Mouse (Mus musculus) layer of hippocampus, adult 11-12 months (tissue): ENCODE measurements around the gene Il11.

ENCODE experiments used
- DNase-seq: peaks from one replicate; pipeline ENCODE4 v3.0.0; 2022; ENCODE audit warnings: low spot score

The Il11 gene

GRCm38 (mm10) chr7:4742482-4742819 lies 40.2 kb downstream of the Il11 start:
- DNase-seq, result no peak

GRCm38 (mm10) chr7:4741672-4742481 lies 40.8 kb downstream of the Il11 start:
- DNase-seq, result no peak

GRCm38 (mm10) chr7:4741151-4741550 lies 41.5 kb downstream of the Il11 start:
- peak; percentile 28 for DNase-seq

GRCm38 (mm10) chr7:4740309-4740727 lies 42.3 kb downstream of the Il11 start:
- DNase-seq, result no peak

GRCm38 (mm10) chr7:4739544-4740275 lies 42.9 kb downstream of the Il11 start, which contains the start of gene Kmt5c:
Kmt5c (plus strand) TSS chr7:4740115.
- peak; percentile 99 for DNase-seq

DNA sequence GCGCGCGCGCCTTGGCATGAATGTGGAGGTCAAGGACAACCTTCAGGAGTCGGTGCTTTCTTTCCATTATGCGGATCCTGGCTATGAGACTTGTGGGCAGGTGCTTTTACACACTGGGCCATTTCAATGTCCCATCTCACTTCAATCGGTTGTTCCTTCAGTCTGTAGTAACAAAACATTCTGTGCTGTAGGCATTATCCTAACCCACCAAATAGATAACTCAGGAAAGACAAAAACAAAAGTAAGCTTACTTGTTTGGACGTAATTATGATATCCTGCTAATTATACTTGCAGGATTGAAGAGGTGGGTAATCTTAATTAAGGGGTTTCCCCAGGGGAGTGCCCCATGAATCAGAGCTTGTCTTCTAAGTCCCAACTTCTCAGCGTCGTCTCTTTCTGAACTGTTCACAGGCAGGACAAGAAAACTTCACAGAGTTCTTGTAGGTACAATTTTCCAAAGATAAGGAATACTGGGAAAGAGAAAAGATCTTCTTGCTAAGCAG lies 43.6 kb downstream of the Il11 start:
- no peak for DNase-seq

- DNase-seq, result no peak
Measured at GRCm38 (mm10) chr7:4732968-4733392, 49.7 kb downstream of the Il11 start.

- no peak for DNase-seq
Measured at GRCm38 (mm10) chr7:4731090-4731489, 51.6 kb downstream of the Il11 start.

- DNase-seq, result no peak
Measured at GRCm38 (mm10) chr7:4725169-4725568, 57.5 kb downstream of the Il11 start, which contains the start of gene Tmem150b. Tmem150b (minus strand) TSS chr7:4725249.

- no peak for DNase-seq
Measured at GRCm38 (mm10) chr7:4724359-4724758, 58.3 kb downstream of the Il11 start.

- DNase-seq, result peak; percentile 52
Measured at GRCm38 (mm10) chr7:4723508-4723907, 59.2 kb downstream of the Il11 start.
